Mouse (Mus musculus) bone marrow macrophage, adult 2 months (primary cell): ENCODE measurements around the gene Unc13d.

Experiments
- CTCF ChIP-seq: IDR thresholded peaks from 2 replicates; pipeline ENCODE4 v1.5.1; 2012; ENCODE audit warnings: low read depth, mild to moderate bottlenecking, low read length, moderate library complexity
- POLR2A ChIP-seq: IDR thresholded peaks from 2 replicates; pipeline ENCODE4 v1.6.1; 2012; ENCODE audit warnings: mild to moderate bottlenecking, low read depth, low read length, borderline replicate concordance

GRCm38 (mm10) chr11:116117819-116118218 lies 40.1 kb upstream of the Unc13d start:
- no peak for TF ChIP-seq POLR2A
- TF ChIP-seq CTCF, result no peak
